Mouse (Mus musculus) splenic B cell, adult 2 months (primary cell): ENCODE measurements around the gene Mnd1.

ENCODE experiments used
- DNase-seq: peaks from one replicate; pipeline ENCODE4 v3.0.0-alpha.2; 2011; ENCODE audit warnings: low read depth, low spot score
- H3K27me3 ChIP-seq: 2 replicates; pipeline ENCODE4 v1.6.1; 2012; ENCODE audit warnings: mild to moderate bottlenecking, low read length, moderate library complexity, mixed read lengths; ENCODE audit not compliant: control insufficient read depth, poor library complexity, insufficient read depth, severe bottlenecking
- H3K36me3 ChIP-seq: 2 replicates; pipeline ENCODE4 v1.6.1; 2012; ENCODE audit warnings: mild to moderate bottlenecking, low read length, moderate library complexity, mixed read lengths; ENCODE audit not compliant: control insufficient read depth, poor library complexity, insufficient read depth, severe bottlenecking

Mnd1 gene

GRCm38 (mm10) chr3:84061523-84062453 lies 93.8 kb downstream of the Mnd1 start:
- DNase-seq: no peak
- H3K36me3 ChIP-seq: no peaks in the 10 kb centered on the region
- no peaks in the 10 kb centered on the region for H3K27me3 ChIP-seq

DNA sequence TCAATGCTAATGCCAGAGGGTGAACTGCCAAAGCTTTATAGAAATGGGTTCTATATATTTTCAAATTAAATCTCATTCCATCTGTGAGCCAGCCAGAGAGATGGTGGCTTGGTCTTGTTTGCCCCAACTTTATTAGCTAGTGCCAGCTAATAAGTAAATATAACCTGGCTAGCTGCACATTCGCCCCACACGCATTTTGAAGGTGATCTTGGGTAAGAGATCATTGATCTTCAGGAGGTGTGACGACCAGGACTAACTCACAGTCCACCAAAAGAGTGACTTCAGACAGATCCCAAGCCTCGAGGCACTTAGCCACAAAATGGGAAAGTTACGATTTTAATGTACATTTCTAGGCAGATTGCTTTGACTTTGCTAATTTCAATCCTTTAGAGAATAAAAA lies 94.6 kb downstream of the Mnd1 start:
- no peak for DNase-seq
- H3K36me3 ChIP-seq: no peaks in the 10 kb centered on the region
- H3K27me3 ChIP-seq: no peaks in the 10 kb centered on the region

- Histone ChIP-seq H3K36me3 (no peaks in the 10 kb centered on the region), H3K27me3 (no peaks in the 10 kb centered on the region)
- DNase-seq: no peak
Measured at GRCm38 (mm10) chr3:84060128-84060527, 95.5 kb downstream of the Mnd1 start.

GRCm38 (mm10) chr3:84059676-84060075 lies 95.9 kb downstream of the Mnd1 start:
- H3K36me3 ChIP-seq: no peaks in the 10 kb centered on the region
- no peak for DNase-seq
- no peaks in the 10 kb centered on the region for H3K27me3 ChIP-seq

GRCm38 (mm10) chr3:84059261-84059660 lies 96.3 kb downstream of the Mnd1 start:
- no peak for DNase-seq
- H3K36me3 ChIP-seq: no peaks in the 10 kb centered on the region
- no peaks in the 10 kb centered on the region for H3K27me3 ChIP-seq

- Histone ChIP-seq H3K27me3 (no peaks in the 10 kb centered on the region), H3K36me3 (no peaks in the 10 kb centered on the region)
- DNase-seq: no peak
Measured at GRCm38 (mm10) chr3:84048729-84049175, 106.8 kb downstream of the Mnd1 start.

DNA sequence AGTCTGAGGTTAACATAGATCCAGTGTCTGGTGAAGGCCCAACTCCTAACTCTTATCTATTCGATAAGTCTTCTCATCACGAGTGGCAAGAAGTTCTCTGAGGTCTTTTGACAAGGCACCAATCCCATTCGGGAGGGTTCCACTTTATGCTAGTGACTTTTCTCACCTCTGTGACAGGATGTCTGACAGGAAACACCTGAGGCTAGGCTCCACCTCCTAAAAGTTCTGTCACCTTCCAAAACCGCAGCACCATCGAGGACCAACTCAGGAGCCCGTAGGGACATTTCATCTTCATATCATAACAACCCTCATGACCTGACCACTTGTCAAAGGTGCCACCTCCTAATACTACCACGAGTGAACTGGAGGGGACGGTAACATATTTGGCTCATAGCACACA lies 109.4 kb downstream of the Mnd1 start:
- peak; percentile 81 for DNase-seq
- no peaks in the 10 kb centered on the region for H3K27me3 ChIP-seq
- H3K36me3 ChIP-seq: no peaks in the 10 kb centered on the region

DNA sequence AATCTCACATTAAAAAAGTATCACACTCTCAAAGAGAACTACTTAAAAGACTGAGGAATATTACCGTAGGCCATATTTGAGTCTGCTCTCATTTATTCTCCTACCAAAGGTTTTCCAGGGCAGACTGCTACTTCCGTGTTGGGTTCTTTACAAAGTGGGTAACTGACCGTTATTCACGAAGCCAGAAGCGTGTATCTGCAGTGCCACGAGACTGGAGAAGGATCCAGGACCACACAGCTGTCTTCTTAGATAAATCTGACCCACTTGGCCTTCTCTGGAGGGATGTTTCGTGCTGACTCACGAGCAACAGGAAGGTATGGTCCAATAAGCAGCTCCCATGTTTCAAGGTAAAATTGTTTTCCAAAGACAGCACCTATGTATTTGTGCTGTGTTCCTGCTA lies 113.8 kb downstream of the Mnd1 start:
- no peaks in the 10 kb centered on the region; the same call in 1 of the 2 replicates for H3K36me3 ChIP-seq
- no peaks in the 10 kb centered on the region for H3K27me3 ChIP-seq
- no peak for DNase-seq

DNA sequence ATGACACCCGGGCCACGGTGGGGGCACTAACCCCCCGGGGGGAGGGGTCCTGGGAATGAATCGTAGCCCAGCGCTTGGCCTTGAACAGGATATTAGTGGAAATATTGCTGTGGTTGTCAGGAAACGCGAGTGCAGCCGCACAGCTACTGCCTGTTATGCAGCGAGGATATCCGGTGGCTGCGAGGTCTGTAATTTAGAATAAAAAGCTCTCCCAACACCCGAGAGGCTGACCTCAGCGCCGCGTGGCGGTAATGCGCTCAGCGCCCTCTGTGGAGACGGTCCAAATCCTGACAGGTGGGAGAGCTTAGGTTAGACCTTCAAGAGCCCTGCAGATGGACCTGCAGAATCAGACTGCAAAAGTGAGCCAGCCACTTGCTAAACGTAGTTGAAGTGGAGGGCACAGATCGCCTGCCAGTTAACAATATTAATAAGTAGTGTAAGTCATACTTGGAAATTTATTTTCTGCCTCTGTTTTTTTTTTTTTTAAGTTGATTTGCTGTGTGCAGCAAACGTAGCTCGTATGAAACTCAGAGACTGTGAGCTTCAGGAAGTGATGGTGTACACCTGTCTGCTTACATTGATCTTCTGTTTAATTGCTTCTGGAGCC lies 115.0 kb downstream of the Mnd1 start:
- peak; percentile 84 for DNase-seq
- Histone ChIP-seq H3K27me3 (no peaks in the 10 kb centered on the region), H3K36me3 (no peaks in the 10 kb centered on the region; the same call in 1 of the 2 replicates)

DNA sequence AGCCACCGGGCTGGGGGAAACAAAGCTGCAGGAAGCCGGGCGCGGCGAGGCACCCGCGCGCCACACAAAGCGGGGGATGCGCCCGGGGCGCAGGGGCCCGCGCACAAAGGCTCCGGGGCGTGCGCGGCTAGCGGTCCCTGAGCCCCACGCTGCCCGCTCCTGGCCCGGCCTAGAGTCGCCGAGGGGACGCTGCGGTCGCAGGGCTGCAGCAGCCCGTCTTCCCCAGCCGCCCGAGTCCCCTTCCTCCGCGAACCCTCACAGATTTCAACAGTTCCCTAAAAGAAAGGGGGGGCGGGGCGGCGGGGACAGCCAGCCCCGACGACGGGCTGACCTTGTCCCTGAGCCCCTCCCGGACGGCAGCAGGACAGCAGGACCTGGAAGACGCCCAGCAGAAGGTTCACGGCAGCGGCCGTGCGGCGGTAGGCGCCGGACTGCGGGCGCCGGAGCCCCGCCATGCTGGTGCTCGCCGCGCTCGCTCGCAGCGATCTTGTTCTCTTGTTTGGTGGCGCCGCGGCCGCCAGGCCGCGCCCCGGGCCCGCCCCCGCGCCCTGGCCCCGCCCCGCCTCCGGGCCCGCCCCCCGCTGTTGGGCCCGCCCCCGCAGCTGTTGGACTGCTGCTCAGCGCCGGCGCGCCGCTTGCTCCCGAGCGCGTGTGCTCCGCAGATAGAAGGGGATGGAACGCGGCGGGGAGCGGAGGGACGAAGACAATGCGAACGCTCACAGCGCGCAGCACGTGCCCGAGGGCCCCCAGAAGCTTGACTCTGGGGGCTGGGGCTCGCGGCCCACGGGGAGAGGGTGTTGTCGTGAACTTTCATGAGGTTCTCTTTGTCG lies 115.7 kb downstream of the Mnd1 start, which contains the start of gene Tmem131l:
Gene Tmem131l (minus strand): TSS at position 530 of the 830 bp plus-strand sequence.
- H3K36me3 ChIP-seq: no peaks in the 10 kb centered on the region; the same call in none of the 2 replicates
- H3K27me3 ChIP-seq: no peaks in the 10 kb centered on the region
- DNase-seq: peak; percentile 86

GRCm38 (mm10) chr3:84038981-84039645 lies 116.5 kb downstream of the Mnd1 start:
- no peaks in the 10 kb centered on the region for H3K27me3 ChIP-seq
- DNase-seq: peak; percentile 98
- no peaks in the 10 kb centered on the region; the same call in none of the 2 replicates for H3K36me3 ChIP-seq

- DNase-seq: no peak
- H3K27me3 ChIP-seq: no peaks in the 10 kb centered on the region
- H3K36me3 ChIP-seq: no peaks in the 10 kb centered on the region; the same call in none of the 2 replicates
Measured at GRCm38 (mm10) chr3:84038126-84038525, 117.5 kb downstream of the Mnd1 start.
